Mouse (Mus musculus) gastrocnemius, adult 18-20 months (tissue): ENCODE results near the gene Pcif1. TPM values are rescaled to one million over a fixed set of nuclear protein-coding genes. Genes with fewer than 3 reads are reported as not detected.

ENCODE experiments used
- DNase-seq: peaks from one replicate; pipeline ENCODE4 v3.0.0; 2021; ENCODE audit warnings: low spot score
- total RNA-seq, 2 experiments: library from RNA; stranded (reverse); gene quantifications; 2 replicates each; pipeline ENCODE4 v1.2.3; 2021

Gene Pcif1
- total RNA-seq, 2 experiments from 2014 or later: 26.3 to 28.6 TPM

GRCm38 (mm10) chr2:164891908-164892695 lies 13.0 kb downstream of the Pcif1 start:
- peak; percentile 82 for DNase-seq

DNA sequence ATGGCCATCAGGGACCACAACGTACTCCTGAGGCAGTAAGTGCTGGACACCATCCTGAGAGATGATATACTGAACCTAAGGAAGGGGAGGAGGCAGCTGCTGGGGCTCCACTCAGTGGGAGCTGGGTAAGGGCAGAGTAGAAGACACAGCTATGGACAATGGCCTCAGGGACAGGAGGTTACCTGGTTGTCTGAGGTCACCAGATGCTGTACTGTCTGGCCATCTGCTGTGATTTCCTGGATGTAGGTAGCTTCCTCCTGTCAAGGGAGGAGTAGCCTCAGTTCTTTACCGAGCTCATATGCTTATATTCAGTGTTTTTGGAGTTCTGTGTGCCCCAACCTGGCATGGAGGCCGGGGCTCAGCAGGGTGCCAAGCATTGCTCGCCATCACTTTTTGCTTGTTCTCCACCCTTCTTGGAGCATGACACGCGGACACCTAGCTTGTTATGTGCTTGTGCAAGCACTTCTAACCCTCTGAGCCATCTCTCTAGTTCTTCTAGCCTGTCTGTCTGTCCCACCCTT lies 13.7 kb downstream of the Pcif1 start:
- DNase-seq: no peak

DNA sequence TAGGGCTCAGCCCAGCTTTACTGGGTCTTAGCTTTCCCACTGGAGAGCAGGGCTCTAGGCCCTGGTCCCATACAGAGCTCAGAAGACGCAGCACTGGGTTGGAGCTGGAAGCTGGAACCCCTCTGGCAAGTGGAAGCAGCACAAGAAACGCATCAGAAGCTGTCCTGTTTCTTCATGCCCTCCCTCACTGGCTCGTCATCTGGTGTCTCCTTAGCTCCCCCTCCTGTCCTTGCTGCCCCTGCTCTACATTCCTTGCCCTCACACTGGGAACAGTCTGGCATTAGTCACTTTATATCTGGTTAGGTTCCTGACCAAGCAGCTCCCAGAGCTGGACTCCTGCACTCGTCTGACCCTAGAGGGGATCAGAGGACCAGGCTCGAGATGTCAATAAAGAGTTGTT lies 14.9 kb downstream of the Pcif1 start:
- DNase-seq: no peak

GRCm38 (mm10) chr2:164894644-164895043 lies 15.5 kb downstream of the Pcif1 start:
- DNase-seq: no peak

GRCm38 (mm10) chr2:164895885-164896284 lies 16.8 kb downstream of the Pcif1 start:
- DNase-seq: no peak

GRCm38 (mm10) chr2:164898008-164898407 lies 18.9 kb downstream of the Pcif1 start:
- DNase-seq: no peak

- DNase-seq: no peak
These were observed 19.9 kb downstream of the Pcif1 start for GRCm38 (mm10) chr2:164899034-164899433.

GRCm38 (mm10) chr2:164899723-164900459 lies 20.8 kb downstream of the Pcif1 start:
- no peak for DNase-seq

GRCm38 (mm10) chr2:164901380-164901779 lies 22.3 kb downstream of the Pcif1 start:
- no peak for DNase-seq

DNA sequence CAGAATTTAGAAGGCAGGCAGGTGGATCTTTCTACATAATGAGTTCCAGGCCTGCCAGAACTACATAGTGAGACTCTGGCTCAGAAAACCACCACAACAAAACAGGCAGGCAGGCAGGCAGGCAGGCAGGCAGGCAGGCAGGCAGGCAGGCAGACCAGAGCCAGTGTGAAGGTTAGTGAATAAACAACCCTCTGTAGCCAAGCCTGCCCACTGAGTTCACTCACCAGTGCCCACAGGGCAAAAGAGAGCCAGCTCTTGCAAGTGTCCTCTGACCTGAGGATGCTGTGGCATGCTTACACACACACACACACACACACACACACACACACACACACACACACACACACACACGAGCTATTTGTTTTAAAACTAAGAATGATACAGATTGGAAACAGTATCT lies 24.4 kb downstream of the Pcif1 start:
- DNase-seq: no peak

DNA sequence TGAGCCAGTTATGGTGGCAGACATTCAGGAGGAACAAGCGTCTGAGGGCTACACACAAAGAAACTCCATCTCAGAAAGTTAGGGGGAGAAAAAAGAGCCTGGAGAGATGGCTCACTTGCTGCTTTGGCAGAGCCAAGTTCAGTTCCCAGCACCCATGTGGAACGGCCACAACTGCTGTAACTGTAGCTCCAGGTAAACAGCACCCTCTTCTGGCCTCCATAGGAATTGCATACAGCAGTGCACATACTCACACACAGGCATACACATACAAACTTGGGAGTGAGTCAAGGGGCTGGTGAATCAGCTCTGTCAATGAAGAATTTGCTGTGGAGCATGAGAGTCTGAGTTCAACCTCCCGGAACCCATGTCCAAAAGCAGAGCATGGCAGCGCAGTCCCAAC lies 27.0 kb downstream of the Pcif1 start:
- no peak for DNase-seq

DNA sequence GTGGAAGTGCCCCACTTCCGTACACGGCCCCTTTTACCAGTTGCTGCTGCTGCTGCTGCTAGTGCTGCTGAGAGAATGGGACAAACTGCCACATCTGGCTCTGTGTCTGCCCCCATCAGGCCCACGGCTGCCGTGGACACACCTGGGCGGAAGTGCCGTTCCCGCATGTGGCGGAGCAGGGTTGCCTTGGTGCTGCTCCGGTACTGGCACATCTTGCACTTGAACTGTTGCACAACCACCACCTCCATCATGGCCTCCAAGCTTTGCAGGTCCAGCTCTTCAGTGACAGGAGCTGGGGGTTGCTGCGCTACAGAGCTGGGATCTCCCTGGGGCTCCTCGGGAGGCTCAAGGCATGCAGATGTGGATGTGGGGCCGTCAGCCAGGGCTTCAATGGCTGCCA lies 28.4 kb downstream of the Pcif1 start:
- no peak for DNase-seq

DNA sequence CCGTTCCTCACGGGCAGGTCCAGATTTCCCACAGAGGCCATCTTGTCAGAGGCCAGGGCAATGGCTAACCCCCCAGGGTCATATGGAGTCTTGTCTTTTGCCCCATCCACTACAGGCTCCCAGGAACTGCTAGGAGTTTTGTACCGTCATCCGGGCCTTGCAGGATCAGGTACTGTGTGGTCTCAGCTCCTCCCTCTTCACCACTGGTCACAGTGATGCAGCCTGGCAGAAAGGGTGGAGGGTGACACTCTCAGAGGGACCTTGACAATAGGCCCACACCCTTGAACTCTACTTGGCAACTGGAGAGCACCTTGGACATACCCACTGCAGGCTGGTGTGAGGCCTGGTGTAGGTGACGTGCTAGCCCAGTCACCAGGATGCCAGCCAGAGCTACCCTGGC lies 28.9 kb downstream of the Pcif1 start:
- no peak for DNase-seq

DNA sequence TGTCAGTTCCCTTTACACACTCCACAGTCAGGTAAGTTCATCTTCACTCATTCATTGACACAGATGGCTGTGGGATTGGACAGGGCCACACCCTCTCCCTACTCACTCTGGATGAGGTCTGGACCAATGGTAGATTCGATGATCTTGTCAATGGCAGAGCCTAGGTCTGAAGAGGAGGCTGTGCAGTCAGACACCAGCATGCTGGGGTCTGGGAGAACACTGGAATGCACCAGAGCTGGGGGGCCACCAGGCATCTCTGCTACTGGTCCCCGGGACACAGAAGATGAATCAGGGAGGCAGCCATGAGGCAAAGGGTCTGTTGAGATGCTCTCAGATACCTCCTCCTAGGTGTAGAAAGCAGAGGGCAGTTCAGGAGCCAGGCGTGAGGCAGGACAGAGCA lies 30.0 kb downstream of the Pcif1 start:
- DNase-seq: no peak

- peak; percentile 53 for DNase-seq
These were observed 30.4 kb downstream of the Pcif1 start for GRCm38 (mm10) chr2:164909542-164909941.

DNA sequence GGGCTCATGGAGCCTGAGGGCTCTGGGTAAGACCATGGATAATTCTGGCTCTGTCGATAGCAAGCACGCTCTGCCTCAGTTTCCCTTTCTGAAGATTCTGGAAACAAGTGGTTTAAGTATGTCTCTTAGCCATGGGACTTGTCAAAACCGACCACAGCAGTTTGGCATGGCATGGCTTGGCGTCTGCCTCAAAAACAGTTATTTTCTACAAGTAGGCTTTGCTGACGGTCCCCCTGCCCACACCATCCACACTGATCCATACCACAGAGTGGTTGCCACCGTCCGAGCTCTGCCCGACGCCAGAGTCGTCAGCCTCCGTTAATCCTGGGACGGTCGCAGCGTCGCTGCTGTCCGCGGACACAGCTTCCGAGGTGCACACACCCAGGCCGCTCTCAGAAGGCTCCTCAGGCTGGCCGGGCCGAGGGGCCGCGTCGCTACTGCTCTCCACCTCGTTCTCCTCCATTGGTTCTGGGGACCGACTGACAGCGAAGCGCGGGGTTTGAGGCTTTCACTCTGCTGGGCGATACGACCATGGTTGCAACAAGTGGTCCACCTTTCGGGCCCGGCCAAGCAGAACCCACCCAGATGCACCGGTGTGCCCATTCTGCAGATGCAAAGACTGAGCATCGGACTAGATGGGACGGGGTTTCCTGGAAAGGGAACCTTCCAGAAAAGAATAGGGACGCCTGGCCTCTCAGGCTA lies 31.4 kb downstream of the Pcif1 start:
- DNase-seq: no peak

DNA sequence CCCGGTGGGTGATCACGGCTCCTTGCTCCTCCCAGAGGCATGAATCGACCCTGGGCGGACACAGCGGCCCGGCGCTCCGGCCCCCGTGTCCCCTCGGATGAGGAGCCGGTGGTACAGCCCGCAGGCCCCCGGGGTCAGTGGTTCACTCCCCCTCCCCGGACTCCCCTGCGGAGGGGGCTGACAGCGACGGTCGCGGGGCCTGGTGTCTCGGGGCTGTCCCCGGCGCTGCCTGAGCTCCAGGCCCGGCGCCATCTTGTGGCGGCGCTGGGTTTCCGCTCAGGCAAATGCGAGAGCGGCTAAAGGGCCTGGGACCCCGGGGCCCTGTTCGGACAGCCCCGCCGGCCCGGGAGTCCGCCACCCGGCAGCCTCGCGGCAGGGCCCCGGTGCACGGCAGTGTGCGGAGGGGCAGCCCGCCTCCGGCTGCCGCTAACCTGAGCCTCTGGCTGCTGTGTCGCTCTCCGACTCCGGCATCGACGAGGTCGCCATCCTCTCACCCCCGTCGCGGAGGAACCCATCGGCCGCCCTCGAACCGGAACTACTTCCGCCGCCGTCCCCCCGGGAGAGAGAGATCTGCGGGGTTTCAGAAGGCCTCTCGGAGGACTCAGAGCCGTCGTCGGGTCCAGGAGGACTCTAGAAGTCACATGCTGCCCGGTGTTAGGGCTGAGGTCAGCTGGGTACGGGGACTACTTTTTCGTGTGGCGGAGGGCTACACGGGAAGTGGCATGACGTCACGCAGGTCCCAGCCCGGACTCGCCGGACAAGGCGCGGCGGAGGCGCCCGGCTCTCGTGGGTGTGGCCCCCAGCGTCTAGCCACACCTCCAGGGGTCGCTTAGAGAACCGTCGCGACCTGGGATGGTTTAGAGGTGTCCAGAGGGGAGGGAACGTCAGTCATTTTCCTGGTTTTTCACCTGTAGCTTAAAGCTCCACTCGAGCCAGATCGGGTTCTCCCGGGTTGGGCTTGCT lies 32.3 kb downstream of the Pcif1 start, which contains the start of gene Zfp335:
TSS of gene Zfp335 (minus strand) at position 672 of the 963 bp plus-strand sequence.
- DNase-seq: peak; percentile 93

GRCm38 (mm10) chr2:164912151-164912550 lies 33.0 kb downstream of the Pcif1 start:
- peak; percentile 75 for DNase-seq

DNA sequence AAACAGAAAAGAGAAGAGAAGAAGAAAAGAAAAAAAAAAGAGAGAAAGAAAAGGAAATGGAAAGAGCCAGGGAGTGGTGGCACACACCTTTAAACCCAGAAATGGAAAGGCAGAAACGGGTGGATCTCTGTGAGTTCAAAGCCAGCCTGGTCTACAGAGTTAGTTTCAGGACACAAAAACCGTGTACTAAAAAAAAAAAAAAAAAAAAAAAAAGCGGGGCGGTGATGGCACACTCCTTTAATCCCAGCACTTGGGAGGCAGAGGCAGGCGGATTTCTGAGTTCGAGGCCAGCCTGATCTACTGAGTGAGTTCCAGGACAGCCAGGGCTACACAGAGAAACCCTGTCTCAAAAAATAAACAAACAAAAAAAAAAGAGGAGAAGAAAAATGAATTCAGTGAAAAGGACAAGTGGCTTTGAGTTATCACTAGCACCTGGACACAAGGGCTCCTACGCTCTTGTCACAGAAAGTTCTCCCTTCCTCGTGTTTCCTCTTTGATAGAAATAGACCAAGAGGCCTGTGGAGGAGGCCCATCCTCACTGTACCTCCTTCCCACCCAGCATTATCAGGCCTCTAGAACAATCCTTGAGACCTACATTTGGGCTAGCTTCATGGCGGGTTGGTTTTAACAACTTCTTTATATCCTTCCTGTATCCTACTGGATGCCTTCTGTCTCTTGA lies 33.8 kb downstream of the Pcif1 start:
- no peak for DNase-seq

DNA sequence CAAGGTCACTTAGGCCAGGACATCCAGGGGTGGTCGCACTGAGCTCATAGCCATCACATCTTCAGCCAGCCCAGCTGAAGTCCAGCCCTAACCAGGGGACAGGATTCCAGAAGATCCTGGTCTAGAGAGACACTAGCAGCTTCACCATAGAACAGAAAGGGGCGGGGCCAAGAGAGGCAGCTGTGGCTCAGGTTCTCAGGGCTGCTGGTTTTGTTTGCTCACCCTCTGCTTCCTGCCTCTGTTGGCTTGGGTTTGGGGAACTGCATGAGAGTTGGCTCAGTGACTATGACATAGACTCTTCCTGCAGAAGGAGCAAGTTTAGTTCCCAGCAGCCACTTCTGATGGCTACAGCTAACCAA lies 34.3 kb downstream of the Pcif1 start:
- DNase-seq: no peak
